Comparison of ENCODE assay signal across 11 mouse cellular contexts in genomic region chr7:81726728-81727005, GRCm38 (mm10). TPM values are rescaled to one million over a fixed set of nuclear protein-coding genes. Genes with fewer than 3 reads are reported as not detected.
DNase-seq lines count a peak whose midpoint lies in the region; ATAC-seq lines count a peak whose summit lies in the region.
"Had no signal": no experiment of that assay in that cellular context is flagged by ENCODE, and none has a peak within 500 bp of the region (broad histone marks: within the 10 kb centered on the region; RNA-seq: fewer than 3 reads in every experiment).

No protein-coding gene starts in this region.

- H3K4me1 ChIP-seq in embryonic facial prominence, embryonic 14.5 days (ENCODE audit: control insufficient read depth, insufficient read depth, low read length): no peaks in the 10 kb centered on the region
- 0 out of 2 replicates have a peak, but pooled peaks cover 4% of the 10 kb centered on the region for H3K4me1 ChIP-seq in kidney, embryonic 16.5 days (ENCODE audit: insufficient read depth, low read length)
- H3K4me1 ChIP-seq: midbrain, embryonic 12.5 days had no signal

- H3K27ac ChIP-seq in embryonic facial prominence, embryonic 14.5 days (replicated peaks; ENCODE audit: low read depth, low read length): no peak overlapping the region
- H3K27ac ChIP-seq in kidney, embryonic 16.5 days (ENCODE audit: low read length): no peak overlapping the region
- H3K27ac ChIP-seq: midbrain, embryonic 12.5 days had no signal

- H3K36me3 ChIP-seq in embryonic facial prominence, embryonic 14.5 days (ENCODE audit: control insufficient read depth, insufficient read depth, low read length): no peaks in the 10 kb centered on the region
- H3K36me3 ChIP-seq in kidney, embryonic 16.5 days (ENCODE audit: insufficient read depth, low read length): no peaks in the 10 kb centered on the region
- H3K36me3 ChIP-seq: midbrain, embryonic 12.5 days had no signal

- H3K9ac ChIP-seq in embryonic facial prominence, embryonic 14.5 days (ENCODE audit: low read depth, low read length): no peak overlapping the region
- H3K9ac ChIP-seq in kidney, embryonic 16.5 days (replicated peaks; ENCODE audit: low read length): no peak overlapping the region
- H3K9ac ChIP-seq: midbrain, embryonic 12.5 days had no signal

- ATAC-seq in embryonic facial prominence, embryonic 14.5 days (ENCODE audit: low read depth): no peak; the same call in 1 of the 2 replicates
- no peak for ATAC-seq in erythroid progenitor cell, adult 5-6 weeks (replicated peaks; ENCODE audit: low FRiP score, poor library complexity, severe bottlenecking)
- no peak for ATAC-seq in megakaryocyte-erythroid progenitor cell, adult 5-6 weeks (replicated peaks; ENCODE audit: low FRiP score, low TSS enrichment, poor library complexity, severe bottlenecking)
- ATAC-seq in kidney, embryonic 16.5 days (ENCODE audit: low FRiP score, low TSS enrichment): no peak
- ATAC-seq: inflammation-experienced regulatory T-cells, adult 6 months had no signal

- no peak overlapping the region for H3K4me2 ChIP-seq in embryonic facial prominence, embryonic 14.5 days (ENCODE audit: low read depth, low read length)
- no peak overlapping the region for H3K4me2 ChIP-seq in kidney, embryonic 16.5 days (replicated peaks; ENCODE audit: low read depth, low read length)
- H3K4me2 ChIP-seq: midbrain, embryonic 12.5 days had no signal

- no peaks in the 10 kb centered on the region for H3K27me3 ChIP-seq in embryonic facial prominence, embryonic 14.5 days (replicated peaks; ENCODE audit: control insufficient read depth, insufficient read depth, low read length)
- no peaks in the 10 kb centered on the region for H3K27me3 ChIP-seq in kidney, embryonic 16.5 days (ENCODE audit: insufficient read depth, low read length)
- H3K27me3 ChIP-seq: midbrain, embryonic 12.5 days had no signal

- no peak overlapping the region for H3K4me3 ChIP-seq in embryonic facial prominence, embryonic 14.5 days (ENCODE audit: low read depth, low read length)
- H3K4me3 ChIP-seq in kidney, embryonic 16.5 days (ENCODE audit: low read length): no peak overlapping the region
- H3K4me3 ChIP-seq: midbrain, embryonic 12.5 days had no signal

- peak; percentile 91 for DNase-seq in heart, adult 11 months
- no peak for DNase-seq in heart, adult 8-10 months (ENCODE audit: low spot score)
- peak; percentile 37 for DNase-seq in embryonic facial prominence, embryonic 14.5 days (ENCODE audit: low spot score)
- peak; percentile 91 for DNase-seq in hindlimb bud, embryonic 11.5 days (ENCODE audit: extremely low spot score, low read depth, low spot score)
- peak; percentile 28 for DNase-seq in lung, postnatal 10 days
- DNase-seq: cerebellum, adult 8-10 months had no signal

- no peaks in the 10 kb centered on the region for H3K9me3 ChIP-seq in embryonic facial prominence, embryonic 14.5 days (ENCODE audit: control insufficient read depth, low read length)
- H3K9me3 ChIP-seq in kidney, embryonic 16.5 days (ENCODE audit: low read length): no peaks in the 10 kb centered on the region
- H3K9me3 ChIP-seq: midbrain, embryonic 12.5 days had no signal

- 37% methylated on average over 2 of the region's 2 CpGs for WGBS in embryonic facial prominence, embryonic 14.5 days
- 24% methylated on average over 2 of the region's 2 CpGs for WGBS in kidney, embryonic 16.5 days

RNA-seq across cellular contexts. Expression of gene Homer2, which starts 19.3 kb away (rescaled TPM):
- total RNA-seq in heart, adult 8-10 months (2022): 100 to 1,000 TPM in 2 of 4 experiments, 10 to 100 TPM in 2; 87.9 to 110 (median 104) TPM
- polyA plus RNA-seq in embryonic facial prominence, embryonic 14.5 days (2014; fragmentation: Nextera tagmentation; extraction: Ambion mirVana): 23.7 and 25.2 TPM in 2 replicates
- total RNA-seq in erythroid progenitor cell, adult 5-6 weeks (2015; ENCODE audit: low replicate concordance): 4.6 TPM in 1 of 2 replicates, not detected in the other
- 1.1 and 1.5 TPM in 2 replicates for total RNA-seq in erythroid progenitor cell, adult 5-6 weeks (2017; ENCODE audit: low replicate concordance)
- 0.33 and 3.3 TPM in 2 replicates for total RNA-seq in megakaryocyte-erythroid progenitor cell, adult 5-6 weeks (2014; fragmentation: Nextera tagmentation)
- 1.4 and 3.4 TPM in 2 replicates for total RNA-seq in megakaryocyte-erythroid progenitor cell, adult 5-6 weeks (2017)
- polyA plus RNA-seq in kidney, embryonic 16.5 days (2015; fragmentation: Nextera tagmentation; extraction: Ambion mirVana): 10.3 and 11.7 TPM in 2 replicates

RNA-seq across cellular contexts. Expression of gene Ramac, which starts 36.1 kb away (rescaled TPM):
- 10 to 100 TPM; 24.8 to 28.8 (median 25.8) TPM for total RNA-seq in heart, adult 8-10 months (2022)
- polyA plus RNA-seq in embryonic facial prominence, embryonic 14.5 days (2014; fragmentation: Nextera tagmentation; extraction: Ambion mirVana): 107 TPM in 2 replicates
- 18.4 and 39.3 TPM in 2 replicates for total RNA-seq in erythroid progenitor cell, adult 5-6 weeks (2015; ENCODE audit: low replicate concordance)
- total RNA-seq in erythroid progenitor cell, adult 5-6 weeks (2017; ENCODE audit: low replicate concordance): 17.5 and 44.7 TPM in 2 replicates
- total RNA-seq in megakaryocyte-erythroid progenitor cell, adult 5-6 weeks (2014; fragmentation: Nextera tagmentation): 52.4 and 55.1 TPM in 2 replicates
- 73.6 and 96.6 TPM in 2 replicates for total RNA-seq in megakaryocyte-erythroid progenitor cell, adult 5-6 weeks (2017)
- polyA plus RNA-seq in kidney, embryonic 16.5 days (2015; fragmentation: Nextera tagmentation; extraction: Ambion mirVana): 125 and 139 TPM in 2 replicates

Comparison
In these comparisons a context has a peak if more than half of its experiments do, and no peak if none do; other contexts are left out.
1. RNA of gene Homer2, which starts 19.3 kb away (total RNA-seq): 87.9 to 110 TPM in heart, adult 8-10 months; 1.1 to 4.6 TPM in erythroid progenitor cell, adult 5-6 weeks and 0.33 to 3.4 TPM in megakaryocyte-erythroid progenitor cell, adult 5-6 weeks; every median in the first group is over 10 times any median in the second.